Comparison of ENCODE assay signal across 8 mouse cellular contexts in the genomic region with DNA sequence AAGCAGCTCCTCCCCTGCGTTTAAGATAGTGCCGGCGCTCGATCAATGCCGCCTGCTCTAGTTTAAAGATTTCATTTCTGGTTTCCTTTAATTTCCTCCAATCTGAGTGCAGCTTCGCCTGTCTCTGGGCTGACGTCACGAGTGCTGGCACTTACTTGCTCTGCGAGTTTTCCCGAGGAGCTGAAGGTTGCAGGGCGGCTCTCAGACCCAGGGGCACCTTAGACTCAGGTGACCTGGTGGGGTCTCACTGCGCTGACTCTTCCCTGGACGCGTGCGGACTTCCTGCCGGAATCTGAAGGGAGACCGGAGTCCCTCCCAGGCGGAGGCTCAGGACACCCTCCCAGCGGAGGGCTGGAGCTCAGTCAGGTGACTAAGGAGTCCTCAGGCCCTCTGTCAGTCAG. TPM values are rescaled to one million over a fixed set of nuclear protein-coding genes. Genes with fewer than 3 reads are reported as not detected.
DNase-seq lines count a peak whose midpoint lies in the region; ATAC-seq lines count a peak whose summit lies in the region.

No protein-coding gene starts in this region.

- H3K4me3 ChIP-seq in hindbrain, embryonic 13.5 days, result peak overlapping the region; percentile 46

- peaks cover 8% of the 10 kb centered on the region for H3K4me1 ChIP-seq in hindbrain, embryonic 13.5 days (replicated peaks)

- no peaks in the 10 kb centered on the region for H3K9me3 ChIP-seq in hindbrain, embryonic 13.5 days

- H3K36me3 ChIP-seq in hindbrain, embryonic 13.5 days, result no peaks in the 10 kb centered on the region

- peak; percentile 86 for ATAC-seq in hindbrain, embryonic 13.5 days (ENCODE audit: low FRiP score)

- 0 out of 2 replicates have a peak, but pooled peaks cover 8% of the 10 kb centered on the region for H3K27me3 ChIP-seq in hindbrain, embryonic 13.5 days

- DNase-seq in Muller cell, postnatal 12 days (ENCODE audit: inconsistent ontology term), result peak; percentile 76
- peak; percentile 77 for DNase-seq in cerebellum, adult 9-11 months
- peak; percentile 32 to 61 for DNase-seq in frontal cortex, postnatal 10 days (ENCODE audit: low spot score in 2 of 2)
- DNase-seq in layer of hippocampus, postnatal 36 days, result peak; percentile 72 to 75
- peak; percentile 85 for DNase-seq in lung, postnatal 36 days
- peak; percentile 74 for DNase-seq in retina, postnatal 1 day
- peak; percentile 64 to 86 for DNase-seq in urinary bladder, adult 18-20 months (ENCODE audit: low spot score in 2 of 2)

- H3K27ac ChIP-seq in hindbrain, embryonic 13.5 days, result no peak overlapping the region

- H3K9ac ChIP-seq in hindbrain, embryonic 13.5 days, result peak overlapping the region; percentile 68

- WGBS in hindbrain, embryonic 13.5 days, result under 1% methylated on average over 19 of the region's 19 CpGs

- peak overlapping the region; percentile 78 for H3K4me2 ChIP-seq in hindbrain, embryonic 13.5 days

RNA-seq across cellular contexts. Expression of a gene that starts 10.0 kb away (rescaled TPM):
- 1.1 and 1.4 TPM in 2 replicates for polyA plus RNA-seq in hindbrain, embryonic 13.5 days (2015; fragmentation: Nextera tagmentation; extraction: Ambion mirVana)
- total RNA-seq in layer of hippocampus, postnatal 36 days (2021), result 10 to 100 TPM; 15.7 to 16.5 TPM

RNA-seq across cellular contexts. Expression of a gene that starts 41.7 kb away (rescaled TPM):
- 3.9 and 5.1 TPM in 2 replicates for polyA plus RNA-seq in hindbrain, embryonic 13.5 days (2015; fragmentation: Nextera tagmentation; extraction: Ambion mirVana)
- total RNA-seq in layer of hippocampus, postnatal 36 days (2021), result 1 to 10 TPM; 5.1 to 7.0 TPM
